Mouse (Mus musculus) MEL (cell line): ENCODE results near the gene Ccdc71. TPM values are rescaled to one million over a fixed set of nuclear protein-coding genes. Genes with fewer than 3 reads are reported as not detected.

ENCODE experiments used
- DNase-seq: peaks from one replicate; pipeline ENCODE4 v3.0.0; 2011; ENCODE audit warnings: low read depth, low spot score
- H3K27ac ChIP-seq: 2 replicates; pipeline ENCODE4 v1.5.1; 2012; ENCODE audit warnings: low read depth, mild to moderate bottlenecking, control low read depth, low read length, moderate library complexity; ENCODE audit not compliant: control insufficient read depth
- H3K27me3 ChIP-seq, 2 experiments: fragments of 150-350 bp in 1 of 2; sonication (generic) in 1 of 2; 2 replicates each; pipeline ENCODE4 v1.6.1; 2012; ENCODE audit warnings: low read length in 2 of 2, mild to moderate bottlenecking in 2 of 2, improper control_type of control experiment in 1 of 2, moderate library complexity in 1 of 2; ENCODE audit not compliant: insufficient read depth in 2 of 2, control insufficient read depth in 1 of 2
- H3K36me3 ChIP-seq, 2 experiments: 2 replicates each; pipeline ENCODE4 v1.6.1; 2012 to 2014; ENCODE audit warnings: low read length in 2 of 2, improper control_type of control experiment in 1 of 2, inconsistent platforms in 1 of 2, mild to moderate bottlenecking in 1 of 2; ENCODE audit not compliant: insufficient read depth in 2 of 2, control insufficient read depth in 1 of 2
- H3K4me1 ChIP-seq, 2 experiments: fragments of 150-350 bp in 1 of 2; sonication (generic) in 1 of 2; 2 replicates each; pipeline ENCODE4 v1.6.1; 2012; ENCODE audit warnings: low read length in 2 of 2, improper control_type of control experiment in 1 of 2, mild to moderate bottlenecking in 1 of 2; ENCODE audit not compliant: insufficient read depth in 2 of 2, control insufficient read depth in 1 of 2
- H3K4me3 ChIP-seq, 2 experiments: fragments of 150-350 bp in 1 of 2; sonication (generic) in 1 of 2; 2 replicates each; pipeline ENCODE4 v1.5.1; 2012; ENCODE audit warnings: low read depth in 2 of 2, low read length in 2 of 2, mild to moderate bottlenecking in 2 of 2, moderate library complexity in 2 of 2, control low read depth in 1 of 2, improper control_type of control experiment in 1 of 2; ENCODE audit not compliant: control insufficient read depth in 1 of 2, insufficient read depth in 1 of 2
- H3K79me2 ChIP-seq: 2 replicates; pipeline ENCODE4 v1.6.1; 2012; ENCODE audit warnings: mild to moderate bottlenecking, low read length, moderate library complexity; ENCODE audit not compliant: control insufficient read depth, poor library complexity, insufficient read depth
- H3K9ac ChIP-seq: 2 replicates; pipeline ENCODE4 v1.6.1; 2012; ENCODE audit warnings: low read depth, mild to moderate bottlenecking, control low read depth, low read length, moderate library complexity; ENCODE audit not compliant: control insufficient read depth, poor library complexity, severe bottlenecking
- H3K9me3 ChIP-seq: fragments of 150-350 bp; sonication (generic); replicated peaks from 2 replicates; pipeline ENCODE4 v1.6.1; 2012; ENCODE audit warnings: mild to moderate bottlenecking, low read length, improper control_type of control experiment, moderate library complexity; ENCODE audit not compliant: insufficient read depth
- BHLHE40 ChIP-seq: IDR thresholded peaks from 2 replicates; pipeline ENCODE4 v1.6.1; 2012; ENCODE audit warnings: low read depth, mild to moderate bottlenecking, inconsistent platforms, low read length, improper control_type of control experiment, borderline replicate concordance
- CHD1 ChIP-seq: IDR thresholded peaks from 2 replicates; pipeline ENCODE4 v1.6.1; 2012; ENCODE audit warnings: low read depth, mild to moderate bottlenecking, inconsistent platforms, low read length, improper control_type of control experiment
- CHD2 ChIP-seq: IDR thresholded peaks from 2 replicates; pipeline ENCODE4 v1.6.1; 2011; ENCODE audit warnings: low read length, improper control_type of control experiment
- CTCF ChIP-seq, 3 experiments: IDR thresholded peaks in 2 of 3; conservative IDR thresholded peaks in 1 of 3; 2 replicates each; pipeline ENCODE4 v1.5.1; 2011 to 2012; ENCODE audit warnings: low read length in 3 of 3, low read depth in 2 of 3, mild to moderate bottlenecking in 2 of 3, improper control_type of control experiment in 1 of 3, inconsistent platforms in 1 of 3, mixed read lengths in 1 of 3, moderate library complexity in 1 of 3; ENCODE audit not compliant: control insufficient read depth in 1 of 3, insufficient read depth in 1 of 3, poor library complexity in 1 of 3, severe bottlenecking in 1 of 3
- E2F4 ChIP-seq: IDR thresholded peaks from 2 replicates; pipeline ENCODE4 v1.6.1; 2011; ENCODE audit warnings: low read depth, low read length, improper control_type of control experiment, borderline replicate concordance
- ELF1 ChIP-seq: IDR thresholded peaks from 2 replicates; pipeline ENCODE4 v1.6.1; 2014; ENCODE audit warnings: low read depth, mild to moderate bottlenecking, inconsistent platforms, low read length, improper control_type of control experiment, moderate library complexity
- ETS1 ChIP-seq: IDR thresholded peaks from 2 replicates; pipeline ENCODE4 v1.6.1; 2012; ENCODE audit warnings: low read depth, mild to moderate bottlenecking, inconsistent platforms, low read length, improper control_type of control experiment, moderate library complexity
- GABPA ChIP-seq: IDR thresholded peaks from 2 replicates; pipeline ENCODE4 v1.6.1; 2012; ENCODE audit warnings: low read depth, mild to moderate bottlenecking, inconsistent platforms, low read length, improper control_type of control experiment, moderate library complexity
- HCFC1 ChIP-seq: IDR thresholded peaks from 2 replicates; pipeline ENCODE4 v1.6.1; 2012; ENCODE audit warnings: low read depth, mild to moderate bottlenecking, inconsistent platforms, low read length, improper control_type of control experiment, moderate library complexity
- KAT2A ChIP-seq: conservative IDR thresholded peaks from 2 replicates; pipeline ENCODE4 v1.6.1; 2012; ENCODE audit warnings: low read depth, low read length, improper control_type of control experiment, inconsistent platforms
- MEF2A ChIP-seq: IDR thresholded peaks from 2 replicates; pipeline ENCODE4 v1.6.1; 2014; ENCODE audit warnings: low read depth, mild to moderate bottlenecking, inconsistent platforms, low read length, improper control_type of control experiment; ENCODE audit not compliant: poor library complexity, insufficient replicate concordance, severe bottlenecking; ENCODE audit errors: extremely low read depth
- MXI1 ChIP-seq: IDR thresholded peaks from 2 replicates; pipeline ENCODE4 v1.6.1; 2011; ENCODE audit warnings: mild to moderate bottlenecking, low read depth, low read length, improper control_type of control experiment
- MYB ChIP-seq: IDR thresholded peaks from 2 replicates; pipeline ENCODE4 v1.6.1; 2011; ENCODE audit warnings: mild to moderate bottlenecking, low read depth, low read length, improper control_type of control experiment
- MYC ChIP-seq: IDR thresholded peaks from 2 replicates; pipeline ENCODE4 v1.6.1; 2011; ENCODE audit warnings: low read depth, mild to moderate bottlenecking, low read length, improper control_type of control experiment, moderate library complexity
- NELFE ChIP-seq: IDR thresholded peaks from 2 replicates; pipeline ENCODE4 v1.6.1; 2011; ENCODE audit warnings: low read depth, low read length, improper control_type of control experiment
- POLR2AphosphoS2 ChIP-seq: IDR thresholded peaks from 2 replicates; pipeline ENCODE4 v1.6.1; 2011; ENCODE audit warnings: low read length, improper control_type of control experiment
- SMC3 ChIP-seq: IDR thresholded peaks from 2 replicates; pipeline ENCODE4 v1.6.1; 2011; ENCODE audit warnings: low read depth, low read length, improper control_type of control experiment
- UBTF ChIP-seq: IDR thresholded peaks from 2 replicates; pipeline ENCODE4 v1.6.1; 2012; ENCODE audit warnings: low read depth, mild to moderate bottlenecking, inconsistent platforms, low read length, improper control_type of control experiment, moderate library complexity, borderline replicate concordance; ENCODE audit not compliant: insufficient read depth
- USF1 ChIP-seq: IDR thresholded peaks from 2 replicates; pipeline ENCODE4 v1.6.1; 2014; ENCODE audit warnings: low read depth, mild to moderate bottlenecking, inconsistent platforms, low read length, improper control_type of control experiment, moderate library complexity
- ZMIZ1 ChIP-seq: IDR thresholded peaks from 2 replicates; pipeline ENCODE4 v1.6.1; 2012; ENCODE audit warnings: low read depth, mild to moderate bottlenecking, inconsistent platforms, low read length, improper control_type of control experiment, moderate library complexity
- polyA plus RNA-seq, 2 experiments: library from polyadenylated mRNA; stranded (reverse) in 1 of 2; unstranded in 1 of 2; fragments of >175 nt in 1 of 2; fragments of >200 nt in 1 of 2; gene quantifications; 2 replicates each; pipeline versions ENCODE4 v1.2.1 to v1.2.4; 2012; ENCODE audit warnings: low replicate concordance in 2 of 2, low read depth in 1 of 2; ENCODE audit not compliant: insufficient read length in 2 of 2, insufficient read depth in 1 of 2, missing spikeins in 1 of 2
- total RNA-seq: library from RNA; depleted of rRNA; stranded (reverse); fragments of 300-350 nt; gene quantifications from 2 replicates; pipeline ENCODE4 v1.2.3, GENCODE M21; 2012

The Ccdc71 gene
- total and polyA plus RNA-seq, 3 experiments, result 23.1 to 39.9 TPM; not detected in 1

DNA sequence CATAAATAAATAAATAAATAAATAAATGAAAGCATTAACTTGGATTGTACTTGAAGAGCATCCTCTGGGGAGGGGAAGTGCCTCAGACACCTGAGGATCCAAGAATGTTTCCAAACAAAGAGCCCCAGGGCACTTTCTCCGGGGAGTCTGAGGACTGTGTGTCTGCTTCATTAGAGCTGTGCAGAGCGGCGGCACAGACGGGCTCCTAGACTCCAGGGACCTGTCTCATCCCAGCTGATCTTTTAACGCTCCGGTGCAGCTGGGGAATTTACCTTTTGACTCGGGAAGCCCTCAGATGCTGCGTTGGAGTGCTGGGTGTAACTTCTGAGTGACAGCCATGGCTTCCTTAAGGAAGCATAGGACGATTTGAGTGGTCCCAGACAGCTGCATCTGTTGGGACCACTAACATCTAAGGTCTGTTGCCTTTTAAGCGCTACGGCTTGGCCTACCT is 879 bp downstream of the Ccdc71 start, which contains the start of gene Klhdc8b:
Klhdc8b (minus strand) TSS at position 401 of the 451 bp plus-strand sequence.
- Histone ChIP-seq H3K27ac (peak within 1 kb of the TSS; percentile 62), H3K9me3 (no peaks in the 10 kb centered on the region), H3K27me3 (no peaks in the 10 kb centered on the region), H3K4me3 (peak within 1 kb of the TSS; percentile 80 to 96), H3K79me2 (peaks cover 16% of the 10 kb centered on the region), H3K9ac (peak within 1 kb of the TSS; percentile 86), H3K4me1 (peaks cover 13 to 33% of the 10 kb centered on the region in 2 experiments), H3K36me3 (peaks cover 0 to 27% of the 10 kb centered on the region in 2 experiments; a peak in 2 of 4 replicates)
- TF ChIP-seq ETS1, result no peak
- TF ChIP-seq MXI1, result no peak
- no peak for TF ChIP-seq ELF1
- no peak for TF ChIP-seq ZMIZ1
- TF ChIP-seq MEF2A, result no peak
- no peak for TF ChIP-seq KAT2A
- TF ChIP-seq NELFE, result no peak
- no peak for TF ChIP-seq SMC3
- TF ChIP-seq GABPA, result no peak
- TF ChIP-seq HCFC1, result no peak
- no peak for TF ChIP-seq MYC
- no peak for TF ChIP-seq E2F4
- DNase-seq, result no peak

DNA sequence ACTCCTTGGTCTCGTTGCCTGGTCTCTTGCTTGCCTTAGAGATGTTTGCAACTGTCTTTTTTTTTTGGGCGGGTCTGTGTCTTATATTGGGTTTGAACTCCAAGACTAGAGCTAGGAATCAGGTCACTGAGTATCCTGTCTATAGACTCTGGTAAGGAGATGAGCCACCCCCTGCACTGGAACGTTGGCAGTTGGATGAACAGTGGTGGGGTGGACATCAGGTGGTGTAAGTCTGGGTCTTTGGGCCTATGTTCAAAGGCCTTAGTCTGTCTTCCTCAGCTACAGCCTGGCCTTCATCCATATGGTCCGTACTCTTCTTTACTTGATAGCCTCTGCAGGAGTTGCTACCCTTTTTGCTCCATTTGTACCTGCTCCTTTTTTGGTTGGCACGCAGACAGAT is 1.3 kb downstream of the Ccdc71 start:
- H3K9ac ChIP-seq, result peak overlapping the region; percentile 86; the same call in 1 of the 2 replicates
- H3K9me3 ChIP-seq, result no peaks in the 10 kb centered on the region
- DNase-seq, result no peak
- H3K36me3 ChIP-seq, result peaks cover 0 to 22% of the 10 kb centered on the region in 2 experiments; a peak in 2 of 4 replicates
- peaks cover 10 to 28% of the 10 kb centered on the region in 2 experiments for H3K4me1 ChIP-seq
- TF ChIP-seq MEF2A (no peak), UBTF (no peak), CHD1 (no peak), USF1 (no peak)
- TF ChIP-seq, all 39 proteins: peak for 0
- Histone ChIP-seq H3K79me2 (peaks cover 16% of the 10 kb centered on the region), H3K27me3 (no peaks in the 10 kb centered on the region), H3K4me3 (peak overlapping the region; percentile 80 to 96; a peak in 3 of 4 replicates), H3K27ac (no peak overlapping the region)

GRCm38 (mm10) chr9:108462192-108462591 is 1.9 kb downstream of the Ccdc71 start:
- Histone ChIP-seq H3K9me3 (no peaks in the 10 kb centered on the region), H3K4me3 (no peak overlapping the region), H3K9ac (no peak overlapping the region), H3K4me1 (peaks cover 8 to 24% of the 10 kb centered on the region in 2 experiments), H3K27ac (no peak overlapping the region), H3K36me3 (peaks cover 0 to 19% of the 10 kb centered on the region in 2 experiments; a peak in 2 of 4 replicates), H3K79me2 (peaks cover 16% of the 10 kb centered on the region), H3K27me3 (no peaks in the 10 kb centered on the region)
- TF ChIP-seq POLR2AphosphoS2, result no peak
- no peak for TF ChIP-seq HCFC1
- TF ChIP-seq MYB, result no peak
- no peak for TF ChIP-seq MYC
- no peak for TF ChIP-seq CTCF (IDR thresholded peaks at IDR 0.05 in 2 of 3, conservative IDR thresholded peaks at IDR 0.05 in 1 of 3; ENCODE audit: control insufficient read depth in 1 of 3, insufficient read depth in 1 of 3, low read depth in 2 of 3, low read length in 3 of 3, poor library complexity in 1 of 3, severe bottlenecking in 1 of 3)
- TF ChIP-seq NELFE, result no peak
- TF ChIP-seq BHLHE40, result no peak
- no peak for TF ChIP-seq CHD2
- TF ChIP-seq MEF2A, result no peak
- no peak for DNase-seq
